Mouse (Mus musculus) gastrocnemius, adult 2 months (tissue): Measurements from ENCODE around the gene Acss2. TPM values are rescaled to one million over a fixed set of nuclear protein-coding genes. Genes with fewer than 3 reads are reported as not detected.

Source experiments
- DNase-seq: peaks from one replicate; pipeline ENCODE4 v3.0.0; 2022
- H3K27ac ChIP-seq: fragments of 200-600 bp; 2 replicates; pipeline ENCODE4 v1.8.1; 2022; ENCODE audit warnings: mild to moderate bottlenecking
- H3K4me3 ChIP-seq: fragments of 200-600 bp; 2 replicates; pipeline ENCODE4 v1.8.1; 2022; ENCODE audit warnings: mild to moderate bottlenecking, moderate library complexity
- CTCF ChIP-seq: fragments of 200-600 bp; IDR thresholded peaks from 2 replicates; pipeline ENCODE4 v1.8.1; 2022; ENCODE audit warnings: antibody characterized with exemption, mild to moderate bottlenecking, moderate library complexity
- intact Hi-C: fragments of 180-260 bp; cut with DNase I; formaldehyde crosslinking; loops from one replicate; pipeline ENCODE4 v1.15.1; 2025
- microRNA-seq: library from miRNA; unstranded; fragments of <30 nt; microRNA quantifications from one replicate; pipeline ENCODE4 v1.2.0, GENCODE M21; 2021
- total RNA-seq, 2 experiments: library from RNA; stranded (reverse); gene quantifications; 2 replicates each; pipeline ENCODE4 v1.2.3; 2021

The Acss2 gene
- total RNA-seq, 2 experiments from 2014 or later = 29.7 to 53.7 TPM

DNA sequence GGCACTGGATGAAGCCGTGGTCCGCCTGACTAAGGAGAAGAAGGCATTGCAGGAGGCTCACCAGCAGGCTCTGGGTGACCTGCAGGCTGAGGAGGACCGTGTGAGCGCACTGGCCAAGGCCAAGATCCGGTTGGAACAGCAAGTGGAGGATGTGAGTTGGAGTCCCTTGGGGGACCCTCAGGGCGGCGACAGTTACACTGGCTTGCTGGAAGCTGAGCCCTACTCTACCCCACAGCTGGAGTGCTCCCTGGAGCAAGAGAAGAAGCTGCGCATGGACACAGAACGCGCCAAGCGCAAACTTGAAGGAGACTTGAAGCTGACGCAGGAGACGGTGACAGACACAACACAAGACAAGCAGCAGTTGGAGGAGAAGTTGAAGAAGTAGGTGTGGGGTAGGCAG, 110.8 kb downstream of the Acss2 start:
- Histone ChIP-seq H3K27ac (no peak overlapping the region), H3K4me3 (no peak overlapping the region)
- TF ChIP-seq CTCF = no peak
- intact Hi-C loops = loop anchor here (5.0 kb wide), 1 partner anchor 36 kb away; the partner anchor contains the start of gene Gss
- no peak for DNase-seq

DNA sequence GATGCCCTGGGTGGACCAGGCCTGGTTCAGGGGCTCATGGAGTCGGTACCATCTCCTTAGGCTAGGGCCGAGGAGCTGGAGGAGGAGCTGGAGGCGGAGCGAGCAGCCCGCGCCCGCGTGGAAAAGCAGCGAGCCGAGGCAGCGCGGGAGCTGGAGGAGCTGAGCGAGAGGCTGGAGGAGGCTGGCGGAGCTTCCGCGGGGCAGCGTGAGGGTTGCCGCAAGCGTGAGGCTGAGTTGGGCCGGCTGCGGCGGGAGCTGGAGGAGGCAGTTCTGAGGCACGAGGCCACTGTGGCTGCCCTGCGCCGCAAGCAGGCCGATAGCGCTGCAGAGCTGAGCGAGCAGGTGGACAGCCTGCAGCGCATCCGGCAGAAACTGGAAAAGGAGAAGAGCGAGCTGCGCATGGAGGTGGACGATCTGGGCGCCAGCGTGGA, 111.5 kb downstream of the Acss2 start:
- DNase-seq = peak; percentile 55
- Histone ChIP-seq H3K4me3 (peak overlapping the region; percentile 59), H3K27ac (no peak overlapping the region)
- no peak for TF ChIP-seq CTCF
- intact Hi-C loops = loop anchor here (5.0 kb wide), 1 partner anchor 37 kb away; the partner anchor contains the start of gene Gss

DNA sequence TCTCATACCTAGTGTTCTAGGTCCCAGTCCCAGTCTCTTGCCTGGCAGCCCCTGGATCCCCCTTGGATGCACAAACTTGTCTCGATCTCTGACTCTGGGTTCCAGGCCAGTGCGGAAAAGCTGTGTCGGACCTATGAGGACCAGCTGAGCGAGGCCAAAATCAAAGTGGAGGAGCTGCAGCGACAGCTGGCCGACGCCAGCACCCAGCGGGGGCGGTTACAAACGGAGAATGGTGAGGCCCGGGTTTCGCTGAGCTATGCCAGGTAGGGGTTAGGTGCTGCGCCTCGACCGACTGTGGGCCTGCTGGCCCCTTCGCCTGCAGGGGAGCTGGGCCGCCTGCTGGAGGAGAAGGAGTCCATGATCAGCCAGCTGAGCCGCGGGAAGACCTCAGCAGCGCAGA, 112.4 kb downstream of the Acss2 start:
- no peak for DNase-seq
- Histone ChIP-seq H3K4me3 (no peak overlapping the region), H3K27ac (no peak overlapping the region)
- TF ChIP-seq CTCF = no peak
- intact Hi-C loops = no loop called here

GRCm38 (mm10) chr2:155630590-155631416, 113.1 kb downstream of the Acss2 start:
- no peak; the same call in 1 of the 2 replicates for TF ChIP-seq CTCF
- H3K27ac ChIP-seq = no peak overlapping the region
- no peak for DNase-seq
- intact Hi-C loops = no loop called here
- H3K4me3 ChIP-seq = no peak overlapping the region

DNA sequence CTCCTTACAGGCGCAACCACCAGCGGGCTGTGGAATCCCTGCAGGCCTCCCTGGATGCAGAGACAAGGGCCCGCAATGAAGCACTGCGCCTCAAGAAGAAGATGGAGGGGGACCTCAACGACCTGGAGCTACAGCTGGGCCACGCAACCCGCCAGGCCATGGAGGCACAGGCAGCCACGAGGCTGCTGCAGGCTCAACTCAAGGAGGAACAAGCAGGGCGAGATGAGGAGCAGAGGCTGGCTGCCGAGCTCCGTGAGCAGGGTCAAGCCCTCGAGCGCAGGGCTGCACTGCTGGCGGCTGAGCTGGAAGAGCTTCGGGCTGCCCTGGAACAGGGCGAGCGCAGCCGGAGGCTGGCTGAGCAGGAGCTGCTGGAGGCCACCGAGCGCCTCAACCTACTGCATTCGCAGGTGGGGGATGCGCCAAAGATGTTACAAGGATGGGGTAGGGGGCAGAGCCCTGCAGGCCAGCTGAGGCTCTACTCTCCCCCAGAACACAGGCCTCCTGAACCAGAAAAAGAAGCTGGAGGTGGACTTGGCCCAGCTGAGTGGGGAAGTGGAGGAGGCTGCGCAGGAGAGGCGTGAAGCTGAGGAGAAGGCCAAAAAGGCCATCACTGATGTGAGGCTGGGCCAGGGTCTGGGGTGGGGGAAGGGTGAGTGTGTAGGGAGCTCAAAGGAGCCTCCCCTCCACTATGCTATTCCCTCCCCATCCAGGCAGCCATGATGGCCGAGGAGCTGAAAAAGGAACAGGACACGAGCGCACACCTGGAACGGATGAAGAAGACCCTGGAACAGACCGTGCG, 114.6 kb downstream of the Acss2 start:
- TF ChIP-seq CTCF = no peak
- Histone ChIP-seq H3K4me3 (no peak overlapping the region), H3K27ac (no peak overlapping the region)
- intact Hi-C loops = no loop called here
- no peak for DNase-seq

GRCm38 (mm10) chr2:155633121-155633520, 115.4 kb downstream of the Acss2 start:
- H3K4me3 ChIP-seq = no peak overlapping the region
- no peak overlapping the region for H3K27ac ChIP-seq
- no peak for DNase-seq
- intact Hi-C loops = no loop called here
- TF ChIP-seq CTCF = no peak

GRCm38 (mm10) chr2:155633731-155634130, 116.0 kb downstream of the Acss2 start:
- intact Hi-C loops = no loop called here
- Histone ChIP-seq H3K4me3 (no peak overlapping the region), H3K27ac (no peak overlapping the region)
- no peak for DNase-seq
- no peak for TF ChIP-seq CTCF

GRCm38 (mm10) chr2:155634562-155634961, 116.8 kb downstream of the Acss2 start:
- no peak overlapping the region for H3K27ac ChIP-seq
- intact Hi-C loops = no loop called here
- no peak overlapping the region for H3K4me3 ChIP-seq
- TF ChIP-seq CTCF = no peak
- no peak for DNase-seq

Small RNAs within 50 kb of the gene (microRNA-seq; reads per million reads assigned to microRNA genes)
- 4,134 reads per million, percentile 88 among the genes with 10 or more reads in this experiment for gene Mir499

Other genes starting within 250 kb of the Acss2 start
- gene Map1lc3a, start 241.7 kb upstream of the Acss2 start, total RNA-seq = 100 to 1,000 TPM; 267 to 277 TPM
- gene Pigu, start 160.5 kb upstream of the Acss2 start, total RNA-seq = 10 to 100 TPM; 23.8 to 24.7 TPM
- 100 to 1,000 TPM; 334 to 391 TPM for gene Trp53inp2, start 136.9 kb upstream of the Acss2 start, total RNA-seq
- 10 to 100 TPM; 16.3 to 18.7 TPM for gene Ncoa6, start 44.1 kb upstream of the Acss2 start, total RNA-seq
- gene Ggt7, start 289 bp downstream of the Acss2 start, total RNA-seq = under 1 TPM; 0.53 to 0.71 TPM
- 1 to 10 TPM; 5.7 to 6.4 TPM for gene Gss, start 74.9 kb downstream of the Acss2 start, total RNA-seq
- gene Myh7b, start 93.3 kb downstream of the Acss2 start, total RNA-seq = 1 to 10 TPM; 5.1 to 9.8 TPM
- gene Trpc4ap, start 174.4 kb downstream of the Acss2 start, total RNA-seq = 100 to 1,000 TPM in 1 of 2 experiments, 10 to 100 TPM in 1; 93.4 to 102 TPM
- 1 to 10 TPM; 4.2 to 4.4 TPM for gene Edem2, start 211.5 kb downstream of the Acss2 start, total RNA-seq
- not detected for gene Gm17581, start 217.9 kb downstream of the Acss2 start, total RNA-seq
- gene Procr, start 233.2 kb downstream of the Acss2 start, total RNA-seq = 10 to 100 TPM in 1 of 2 experiments, 1 to 10 TPM in 1; 9.9 to 21.3 TPM